Mouse (Mus musculus) mesoderm, embryonic 11.5 days (tissue): ENCODE measurements around the gene Cyp2f2.

ENCODE experiments used
- DNase-seq: peaks from one replicate; pipeline ENCODE4 v3.0.0-alpha.2; 2012; ENCODE audit warnings: low read depth, low spot score

The Cyp2f2 gene

GRCm38 (mm10) chr7:27178324-27179216, 58.9 kb downstream of the Cyp2f2 start, which contains the start of gene Rab4b:
Rab4b (minus strand) TSS chr7:27178896.
- peak; percentile 100 for DNase-seq

- DNase-seq = no peak
These were observed 59.7 kb downstream of the Cyp2f2 start for GRCm38 (mm10) chr7:27179217-27179918.

GRCm38 (mm10) chr7:27180036-27180435, 60.3 kb downstream of the Cyp2f2 start:
- DNase-seq = no peak

- no peak for DNase-seq
These were observed 61.4 kb downstream of the Cyp2f2 start, which contains the start of the genes Gm21983 and Mia for GRCm38 (mm10) chr7:27180837-27181695. Gm21983 (minus strand) TSS chr7:27181086. Mia (minus strand) TSS chr7:27181157.

- no peak for DNase-seq
These were observed 62.8 kb downstream of the Cyp2f2 start for GRCm38 (mm10) chr7:27182498-27182897.
